Mouse (Mus musculus) kidney, postnatal 0 days (tissue): ENCODE results near the gene Sdf2l1. TPM values are rescaled to one million over a fixed set of nuclear protein-coding genes. Genes with fewer than 3 reads are reported as not detected.
A peak's percentile ranks its signal among the peaks of the same experiment; 100 is the strongest.

Experiments used
- ATAC-seq: fragments of 200-750 bp; cut with Nextera tagmentation; replicated peaks from 2 replicates; pipeline ENCODE4 v1.8.0; 2017; ENCODE audit warnings: low read depth, moderate number of reproducible peaks, moderate TSS enrichment, moderate library complexity; ENCODE audit not compliant: low FRiP score
- DNase-seq: peaks from one replicate; pipeline ENCODE4 v3.0.0-alpha.2; 2016; ENCODE audit warnings: low spot score
- H3K27ac ChIP-seq: fragments of 300-500 bp; sonication (generic); 2 replicates; pipeline ENCODE4 v1.5.1; 2014; ENCODE audit warnings: mild to moderate bottlenecking
- H3K27me3 ChIP-seq: fragments of 300-500 bp; sonication (generic); 2 replicates; pipeline ENCODE4 v1.6.1; 2014; ENCODE audit warnings: low read length, mixed read lengths; ENCODE audit not compliant: insufficient read depth
- H3K36me3 ChIP-seq: fragments of 300-500 bp; sonication (generic); 2 replicates; pipeline ENCODE4 v1.6.1; 2014; ENCODE audit warnings: low read length, mixed read lengths; ENCODE audit not compliant: insufficient read depth
- H3K4me1 ChIP-seq: fragments of 300-500 bp; sonication (generic); replicated peaks from 2 replicates; pipeline ENCODE4 v1.6.1; 2014; ENCODE audit warnings: antibody characterized with exemption, low read length, mixed read lengths; ENCODE audit not compliant: insufficient read depth
- H3K4me2 ChIP-seq: fragments of 300-500 bp; sonication (generic); 2 replicates; pipeline ENCODE4 v1.6.1; 2014; ENCODE audit warnings: mild to moderate bottlenecking, low read length, moderate library complexity, mixed read lengths
- H3K4me3 ChIP-seq: fragments of 300-500 bp; sonication (generic); replicated peaks from 2 replicates; pipeline ENCODE4 v1.5.1; 2014; ENCODE audit warnings: low read depth, low read length
- H3K9ac ChIP-seq: fragments of 300-500 bp; sonication (generic); 2 replicates; pipeline ENCODE4 v1.6.1; 2014; ENCODE audit warnings: low read depth, low read length
- H3K9me3 ChIP-seq: fragments of 300-500 bp; sonication (generic); replicated peaks from 2 replicates; pipeline ENCODE4 v1.6.1; 2016; ENCODE audit warnings: low read length, inconsistent platforms, mixed read lengths
- CTCF ChIP-seq: IDR thresholded peaks from 2 replicates; pipeline ENCODE4 v1.5.1; 2016; ENCODE audit warnings: antibody characterized with exemption, low read depth, mild to moderate bottlenecking, moderate library complexity
- WGBS: fragments of 180-500 bp; shearing (Covaris S2); extraction: QIAGEN DNeasy Blood & Tissue Kit; methylation state at CpG from one replicate; pipeline ENCODE4 v1.1.7; 2014; 5-methylcytosine and 5-hydroxymethylcytosine counted together
- polyA plus RNA-seq: library from polyadenylated mRNA; unstranded; fragments of >200 nt; fragmentation: Nextera tagmentation; extraction: Ambion mirVana; gene quantifications from 2 replicates; pipeline ENCODE4 v1.2.1, GENCODE M21; 2015

The Sdf2l1 gene
- 46.1 and 47.0 TPM in 2 replicates for polyA plus RNA-seq

- DNase-seq (peak; percentile 99), ATAC-seq (peak; percentile 99)
- WGBS = under 1% methylated on average over 47 of the region's 47 CpGs
- H3K4me1 ChIP-seq = 0 out of 2 replicates have a peak, but pooled peaks cover 8% of the 10 kb centered on the region
- H3K36me3 ChIP-seq = no peaks in the 10 kb centered on the region
- TF ChIP-seq CTCF = peak; percentile 57
- no peaks in the 10 kb centered on the region for H3K9me3 ChIP-seq
- peak within 1 kb of the TSS; percentile 98 for H3K4me2 ChIP-seq
- peak within 1 kb of the TSS; percentile 67 for H3K4me3 ChIP-seq
- no peaks in the 10 kb centered on the region for H3K27me3 ChIP-seq
- H3K9ac ChIP-seq = peak within 1 kb of the TSS; percentile 68
- H3K27ac ChIP-seq = no peak within 1 kb of the TSS
Measured at GRCm38 (mm10) chr16:17132089-17132905, at the start of gene Sdf2l1. TSS of gene Sdf2l1 (minus strand) at chr16:17132383.

GRCm38 (mm10) chr16:17181382-17181781 lies 49.2 kb upstream of the Sdf2l1 start:
- no peak overlapping the region for H3K4me2 ChIP-seq
- 80% methylated on average over 4 of the region's 4 CpGs for WGBS
- H3K4me3 ChIP-seq = no peak overlapping the region
- peaks cover under 1% of the 10 kb centered on the region; the same call in 1 of the 2 replicates for H3K36me3 ChIP-seq
- no peak for TF ChIP-seq CTCF
- H3K9ac ChIP-seq = no peak overlapping the region
- no peaks in the 10 kb centered on the region for H3K27me3 ChIP-seq
- H3K27ac ChIP-seq = no peak overlapping the region
- DNase-seq = no peak
- H3K4me1 ChIP-seq = no peaks in the 10 kb centered on the region
- no peak for ATAC-seq
- no peaks in the 10 kb centered on the region for H3K9me3 ChIP-seq

- TF ChIP-seq CTCF = no peak
- no peak overlapping the region for H3K9ac ChIP-seq
- no peaks in the 10 kb centered on the region for H3K9me3 ChIP-seq
- H3K27ac ChIP-seq = no peak overlapping the region
- H3K36me3 ChIP-seq = 0 out of 2 replicates have a peak, but pooled peaks cover 5% of the 10 kb centered on the region
- 94% methylated on average over 3 of the region's 3 CpGs for WGBS
- DNase-seq (no peak), ATAC-seq (no peak)
- no peak overlapping the region for H3K4me2 ChIP-seq
- H3K4me3 ChIP-seq = no peak overlapping the region
- H3K27me3 ChIP-seq = no peaks in the 10 kb centered on the region
- H3K4me1 ChIP-seq = no peaks in the 10 kb centered on the region
Measured at GRCm38 (mm10) chr16:17179706-17180105, 47.5 kb upstream of the Sdf2l1 start.

GRCm38 (mm10) chr16:17177623-17178170 lies 45.5 kb upstream of the Sdf2l1 start:
- no peak overlapping the region for H3K27ac ChIP-seq

GRCm38 (mm10) chr16:17175765-17176164 lies 43.6 kb upstream of the Sdf2l1 start:
- H3K27me3 ChIP-seq = no peaks in the 10 kb centered on the region
- no peak overlapping the region for H3K4me2 ChIP-seq
- TF ChIP-seq CTCF = no peak
- DNase-seq = no peak
- 87% methylated on average over 2 of the region's 2 CpGs for WGBS
- no peak for ATAC-seq
- no peak overlapping the region for H3K4me3 ChIP-seq
- H3K4me1 ChIP-seq = no peaks in the 10 kb centered on the region
- H3K9me3 ChIP-seq = no peaks in the 10 kb centered on the region
- H3K9ac ChIP-seq = no peak overlapping the region
- H3K27ac ChIP-seq = no peak overlapping the region
- peaks cover 18% of the 10 kb centered on the region for H3K36me3 ChIP-seq

More at GRCm38 (mm10) chr16:17177623-17178170, 45.5 kb upstream of the Sdf2l1 start:
- Histone ChIP-seq H3K27me3 (no peaks in the 10 kb centered on the region), H3K9me3 (no peaks in the 10 kb centered on the region), H3K4me3 (no peak overlapping the region), H3K4me1 (no peaks in the 10 kb centered on the region), H3K36me3 (peaks cover 11% of the 10 kb centered on the region; the same call in 1 of the 2 replicates), H3K4me2 (no peak overlapping the region), H3K9ac (no peak overlapping the region)
- no peak for DNase-seq
- 100% methylated on average over 1 of the region's 1 CpGs for WGBS
- ATAC-seq = no peak
- TF ChIP-seq CTCF = no peak

- Histone ChIP-seq H3K4me2 (no peak overlapping the region), H3K4me3 (no peak overlapping the region), H3K9ac (no peak overlapping the region), H3K27me3 (no peaks in the 10 kb centered on the region), H3K36me3 (peaks cover 18% of the 10 kb centered on the region), H3K27ac (no peak overlapping the region), H3K4me1 (no peaks in the 10 kb centered on the region), H3K9me3 (no peaks in the 10 kb centered on the region)
- 83% methylated on average over 5 of the region's 5 CpGs for WGBS
- DNase-seq (no peak), ATAC-seq (no peak)
- TF ChIP-seq CTCF = no peak
Measured at GRCm38 (mm10) chr16:17168049-17168448, 35.9 kb upstream of the Sdf2l1 start.
